8 mouse cellular contexts compared by ENCODE assay signal in the genomic region with DNA sequence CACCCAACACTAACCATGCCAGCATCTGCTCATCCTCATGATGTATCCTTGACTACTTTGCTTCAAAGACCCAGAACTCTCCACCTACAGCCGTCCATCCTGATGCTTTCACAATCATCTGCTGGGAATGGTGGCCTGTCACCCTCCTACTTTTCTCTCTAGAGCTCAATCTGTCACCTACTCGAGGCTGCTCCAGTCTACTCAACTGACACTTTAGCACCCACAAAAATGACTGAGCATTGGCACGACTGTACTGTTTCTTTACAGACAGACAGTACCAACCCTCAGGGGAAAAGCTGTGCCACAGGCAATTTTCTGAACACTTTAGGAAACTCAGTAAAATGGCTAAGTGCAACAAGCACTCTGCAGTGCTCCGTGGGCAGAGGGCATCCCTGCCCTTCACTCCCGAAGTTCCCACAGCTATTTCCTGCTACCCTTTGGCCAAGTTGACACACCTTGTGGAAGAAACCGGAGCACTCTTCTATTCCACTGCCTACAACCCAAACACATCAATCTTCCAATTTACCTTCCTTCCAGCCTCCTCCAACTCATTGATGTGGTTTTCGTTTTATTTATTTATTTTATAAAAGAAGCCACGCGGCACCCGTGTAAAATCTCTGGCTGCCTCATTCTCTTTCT. TPM values are rescaled to one million over a fixed set of nuclear protein-coding genes. Genes with fewer than 3 reads are reported as not detected.
A peak's percentile ranks its signal among the peaks of the same experiment; 100 is the strongest.
DNase-seq lines count a peak whose midpoint lies in the region; ATAC-seq and TF ChIP-seq lines count a peak whose summit lies in the region.

No protein-coding gene starts in this region.

- WGBS in kidney, adult 2 months = 1% methylated on average over 10 of the region's 10 CpGs
- 5% methylated on average over 10 of the region's 10 CpGs for WGBS in embryonic facial prominence, embryonic 14.5 days
- 6% methylated on average over 10 of the region's 10 CpGs for WGBS in limb, embryonic 12.5 days
- 3% methylated on average over 10 of the region's 10 CpGs for WGBS in stomach, embryonic 15.5 days

- H3K9me3 ChIP-seq in CH12.LX (replicated peaks; ENCODE audit: low read length) = no peaks in the 10 kb centered on the region
- H3K9me3 ChIP-seq in embryonic facial prominence, embryonic 14.5 days (ENCODE audit: control insufficient read depth, low read length) = no peaks in the 10 kb centered on the region
- no peaks in the 10 kb centered on the region for H3K9me3 ChIP-seq in limb, embryonic 12.5 days
- no peaks in the 10 kb centered on the region for H3K9me3 ChIP-seq in stomach, embryonic 15.5 days

- in situ Hi-C loops in CH12.LX (cut with MboI; ENCODE audit: low pct_ligation_motif_present, low pct_unique_long_range_greater_than_20kb, low sequenced_read_pairs) = no loop called here

- peaks cover 55% of the 10 kb centered on the region for H3K79me2 ChIP-seq in CH12.LX (replicated peaks; ENCODE audit: control insufficient read depth, extremely low read depth, insufficient read depth, poor library complexity, severe bottlenecking)

- TF ChIP-seq POLR2A in kidney, adult 2 months (IDR thresholded peaks at IDR 0.05; ENCODE audit: low read depth, low read length) = no peak
- TF ChIP-seq POLR2A in CH12.LX (IDR thresholded peaks at IDR 0.05; ENCODE audit: low read depth, low read length) = no peak

- no peak for TF ChIP-seq CTCF in kidney, adult 2 months (conservative IDR thresholded peaks at IDR 0.05; ENCODE audit: insufficient read depth, insufficient read length, low read depth, low read length)
- no peak for TF ChIP-seq CTCF in CH12.LX (conservative IDR thresholded peaks at IDR 0.05 in 1 of 2, IDR thresholded peaks at IDR 0.05 in 1 of 2; ENCODE audit: low read depth in 2 of 2, low read length in 2 of 2)

- ATAC-seq in embryonic facial prominence, embryonic 14.5 days (ENCODE audit: low read depth) = 0 out of 2 replicates have a peak, but pooled peaks have one; percentile 14
- 0 out of 2 replicates have a peak, but pooled peaks have one; percentile 13 for ATAC-seq in limb, embryonic 12.5 days (ENCODE audit: insufficient number of reproducible peaks, insufficient read depth, low FRiP score, low TSS enrichment, low read depth)
- 0 out of 2 replicates have a peak, but pooled peaks have one; percentile 9 for ATAC-seq in stomach, embryonic 15.5 days (ENCODE audit: insufficient read depth, low FRiP score, low read depth)
- ATAC-seq in megakaryocyte-erythroid progenitor cell, adult 5-6 weeks (replicated peaks; ENCODE audit: low FRiP score, low TSS enrichment, poor library complexity, severe bottlenecking) = no peak; the same call in 1 of the 2 replicates

- TF ChIP-seq EP300 in CH12.LX (IDR thresholded peaks at IDR 0.05; ENCODE audit: low read length) = no peak; the same call in 1 of the 2 replicates

- DNase-seq in kidney, adult 2 months = peak; percentile 19
- DNase-seq in kidney, postnatal 4 days = no peak
- DNase-seq in CH12.LX (ENCODE audit: extremely low read depth) = peak; percentile 33
- no peak for DNase-seq in embryonic facial prominence, embryonic 14.5 days (ENCODE audit: low spot score)
- DNase-seq in kidney, adult 18-20 months = no peak

- H3K27ac ChIP-seq in kidney, adult 2 months (ENCODE audit: insufficient read depth, low read depth, low read length) = peak overlapping the region; percentile 85
- peak overlapping the region; percentile 66 for H3K27ac ChIP-seq in CH12.LX (ENCODE audit: insufficient read depth, low read depth)
- peak overlapping the region; percentile 81 for H3K27ac ChIP-seq in embryonic facial prominence, embryonic 14.5 days (replicated peaks; ENCODE audit: low read depth, low read length)
- H3K27ac ChIP-seq in limb, embryonic 12.5 days = peak overlapping the region; percentile 79
- peak overlapping the region; percentile 82 for H3K27ac ChIP-seq in stomach, embryonic 15.5 days

- no peaks in the 10 kb centered on the region for H3K36me3 ChIP-seq in kidney, adult 2 months (ENCODE audit: control insufficient read depth, insufficient read depth, low read length)
- H3K36me3 ChIP-seq in CH12.LX (replicated peaks in 1 of 2; ENCODE audit: control insufficient read depth in 1 of 2, insufficient read depth in 1 of 2, low read length in 1 of 2) = peaks cover 0 to 27% of the 10 kb centered on the region in 2 experiments
- no peaks in the 10 kb centered on the region for H3K36me3 ChIP-seq in embryonic facial prominence, embryonic 14.5 days (ENCODE audit: control insufficient read depth, insufficient read depth, low read length)
- H3K36me3 ChIP-seq in limb, embryonic 12.5 days = no peaks in the 10 kb centered on the region; the same call in 1 of the 2 replicates
- no peaks in the 10 kb centered on the region for H3K36me3 ChIP-seq in stomach, embryonic 15.5 days

- H3K27me3 ChIP-seq in kidney, adult 2 months (replicated peaks; ENCODE audit: control insufficient read depth, insufficient read depth, low read length) = no peaks in the 10 kb centered on the region
- no peaks in the 10 kb centered on the region for H3K27me3 ChIP-seq in CH12.LX (replicated peaks)
- no peaks in the 10 kb centered on the region for H3K27me3 ChIP-seq in embryonic facial prominence, embryonic 14.5 days (replicated peaks; ENCODE audit: control insufficient read depth, insufficient read depth, low read length)
- H3K27me3 ChIP-seq in limb, embryonic 12.5 days = no peaks in the 10 kb centered on the region
- no peaks in the 10 kb centered on the region for H3K27me3 ChIP-seq in stomach, embryonic 15.5 days (replicated peaks)

- H3K9ac ChIP-seq in CH12.LX (ENCODE audit: insufficient read depth, low read depth) = peak overlapping the region; percentile 80
- H3K9ac ChIP-seq in embryonic facial prominence, embryonic 14.5 days (ENCODE audit: low read depth, low read length) = peak overlapping the region; percentile 95
- H3K9ac ChIP-seq in limb, embryonic 12.5 days (replicated peaks) = peak overlapping the region; percentile 94
- peak overlapping the region; percentile 80 for H3K9ac ChIP-seq in stomach, embryonic 15.5 days

- peak overlapping the region; percentile 99 for H3K4me3 ChIP-seq in kidney, adult 2 months (ENCODE audit: insufficient read depth, low read depth, low read length)
- H3K4me3 ChIP-seq in CH12.LX (replicated peaks in 1 of 3; ENCODE audit: low read depth in 2 of 3, low read length in 2 of 3, poor library complexity in 1 of 3) = peak overlapping the region; percentile 72 to 75 (median 75)
- peak overlapping the region; percentile 92 for H3K4me3 ChIP-seq in embryonic facial prominence, embryonic 14.5 days (ENCODE audit: low read depth, low read length)
- H3K4me3 ChIP-seq in limb, embryonic 12.5 days (replicated peaks) = peak overlapping the region; percentile 93
- peak overlapping the region; percentile 83 for H3K4me3 ChIP-seq in stomach, embryonic 15.5 days (replicated peaks)

- H3K4me1 ChIP-seq in kidney, adult 2 months (ENCODE audit: control insufficient read depth, insufficient read depth, low read length) = peaks cover 14% of the 10 kb centered on the region
- peaks cover 7 to 30% of the 10 kb centered on the region in 2 experiments for H3K4me1 ChIP-seq in CH12.LX (ENCODE audit: control insufficient read depth in 1 of 2, insufficient read depth in 2 of 2)
- H3K4me1 ChIP-seq in embryonic facial prominence, embryonic 14.5 days (ENCODE audit: control insufficient read depth, insufficient read depth, low read length) = peaks cover 11% of the 10 kb centered on the region
- H3K4me1 ChIP-seq in limb, embryonic 12.5 days (replicated peaks) = peaks cover 13% of the 10 kb centered on the region
- peaks cover 15% of the 10 kb centered on the region for H3K4me1 ChIP-seq in stomach, embryonic 15.5 days

- dilution Hi-C loops in CH12.LX (cut with MboI; ENCODE audit: extremely low pct_ligation_motif_present, extremely low pct_unique_long_range_greater_than_20kb, low sequenced_read_pairs) = no loop called here

- TF ChIP-seq RAD21 in CH12.LX (IDR thresholded peaks at IDR 0.05; ENCODE audit: low read depth, low read length) = no peak

- H3K4me2 ChIP-seq in CH12.LX (ENCODE audit: insufficient read depth, low read depth, poor library complexity, severe bottlenecking) = peak overlapping the region; percentile 87
- H3K4me2 ChIP-seq in embryonic facial prominence, embryonic 14.5 days (ENCODE audit: low read depth, low read length) = peak overlapping the region; percentile 80
- H3K4me2 ChIP-seq in limb, embryonic 12.5 days = peak overlapping the region; percentile 90
- H3K4me2 ChIP-seq in stomach, embryonic 15.5 days = peak overlapping the region; percentile 86

TF ChIP-seq in CH12.LX, 34 proteins besides CTCF, POLR2A, EP300 and RAD21 (continues in another document):
- TF ChIP-seq MAX (IDR thresholded peaks at IDR 0.05; ENCODE audit: low read length) (no peak), USF1 (IDR thresholded peaks at IDR 0.05; ENCODE audit: low read depth, low read length) (no peak), JUND (conservative IDR thresholded peaks at IDR 0.05; ENCODE audit: low read depth, low read length) (no peak), SIN3A (IDR thresholded peaks at IDR 0.05; ENCODE audit: low read length) (peak; percentile 7; the same call in 1 of the 2 replicates), CHD1 (IDR thresholded peaks at IDR 0.05; ENCODE audit: low read depth, low read length) (no peak), MYC (IDR thresholded peaks at IDR 0.05; ENCODE audit: low read depth, low read length) (0 out of 2 replicates have a peak, but pooled peaks have one; percentile 17)

RNA-seq across cellular contexts. Expression of gene Med15, which starts 10.8 kb away (rescaled TPM):
- 48.6 and 54.3 TPM in 2 replicates for polyA plus RNA-seq in kidney, adult 2 months (2012; rRNA removed)
- total RNA-seq in CH12.LX (2012; rRNA removed) = 40.1 and 42.6 TPM in 2 replicates
- total RNA-seq in CH12.LX (2014; rRNA removed) = 17.2 and 20.1 TPM in 2 replicates
- polyA plus RNA-seq in CH12.LX (2012; ENCODE audit: insufficient read length, low read depth) = 65.2 and 78.1 TPM in 2 replicates
- polyA plus RNA-seq in embryonic facial prominence, embryonic 14.5 days (2014; fragmentation: Nextera tagmentation; extraction: Ambion mirVana) = 35.2 and 36.1 TPM in 2 replicates
- polyA plus RNA-seq in limb, embryonic 12.5 days (2016; fragmentation: Nextera tagmentation; extraction: Ambion mirVana) = 43.2 and 44.2 TPM in 2 replicates
- 38.3 and 42.6 TPM in 2 replicates for polyA plus RNA-seq in stomach, embryonic 15.5 days (2015; fragmentation: Nextera tagmentation; extraction: Ambion mirVana)
- total RNA-seq in megakaryocyte-erythroid progenitor cell, adult 5-6 weeks (2014; fragmentation: Nextera tagmentation) = 81.6 and 102 TPM in 2 replicates
- 21.5 and 22.6 TPM in 2 replicates for total RNA-seq in megakaryocyte-erythroid progenitor cell, adult 5-6 weeks (2017)

RNA-seq across cellular contexts. Expression of gene Klhl22, which starts 37.5 kb away (rescaled TPM):
- 50.9 and 69.4 TPM in 2 replicates for polyA plus RNA-seq in kidney, adult 2 months (2012; rRNA removed)
- not detected in 2 replicates for total RNA-seq in CH12.LX (2012; rRNA removed)
- total RNA-seq in CH12.LX (2014; rRNA removed) = not detected in 2 replicates
- not detected in 2 replicates for polyA plus RNA-seq in CH12.LX (2012; ENCODE audit: insufficient read length, low read depth)
- 77.1 and 90.9 TPM in 2 replicates for polyA plus RNA-seq in embryonic facial prominence, embryonic 14.5 days (2014; fragmentation: Nextera tagmentation; extraction: Ambion mirVana)
- polyA plus RNA-seq in limb, embryonic 12.5 days (2016; fragmentation: Nextera tagmentation; extraction: Ambion mirVana) = 87.7 and 88.5 TPM in 2 replicates
- 57.4 and 57.6 TPM in 2 replicates for polyA plus RNA-seq in stomach, embryonic 15.5 days (2015; fragmentation: Nextera tagmentation; extraction: Ambion mirVana)
- 34.5 and 35.6 TPM in 2 replicates for total RNA-seq in megakaryocyte-erythroid progenitor cell, adult 5-6 weeks (2014; fragmentation: Nextera tagmentation)
- 26.6 and 65.5 TPM in 2 replicates for total RNA-seq in megakaryocyte-erythroid progenitor cell, adult 5-6 weeks (2017)

Comparison
In these comparisons a context has a peak if more than half of its experiments do, and no peak if none do; other contexts are left out.
1. DNase-seq: peak in kidney, adult 2 months (single experiment) and CH12.LX (single experiment); none in kidney, postnatal 4 days (0 of 2), embryonic facial prominence, embryonic 14.5 days (single experiment) and kidney, adult 18-20 months (single experiment).
2. RNA of gene Klhl22, which starts 37.5 kb away (polyA plus RNA-seq): 87.7 to 88.5 TPM in limb, embryonic 12.5 days, 77.1 to 90.9 TPM in embryonic facial prominence, embryonic 14.5 days, 57.4 to 57.6 TPM in stomach, embryonic 15.5 days and 50.9 to 69.4 TPM in kidney, adult 2 months; not detected in CH12.LX; every median in the first group is over 10 times any median in the second.
3. Peak in every context shown above with its lines, with median percentiles within 50 percentile points of each other: H3K27ac ChIP-seq, H3K4me3 ChIP-seq, H3K4me2 ChIP-seq and H3K9ac ChIP-seq.